Comparison of ENCODE assay signal across 9 mouse cellular contexts in the genomic region with DNA sequence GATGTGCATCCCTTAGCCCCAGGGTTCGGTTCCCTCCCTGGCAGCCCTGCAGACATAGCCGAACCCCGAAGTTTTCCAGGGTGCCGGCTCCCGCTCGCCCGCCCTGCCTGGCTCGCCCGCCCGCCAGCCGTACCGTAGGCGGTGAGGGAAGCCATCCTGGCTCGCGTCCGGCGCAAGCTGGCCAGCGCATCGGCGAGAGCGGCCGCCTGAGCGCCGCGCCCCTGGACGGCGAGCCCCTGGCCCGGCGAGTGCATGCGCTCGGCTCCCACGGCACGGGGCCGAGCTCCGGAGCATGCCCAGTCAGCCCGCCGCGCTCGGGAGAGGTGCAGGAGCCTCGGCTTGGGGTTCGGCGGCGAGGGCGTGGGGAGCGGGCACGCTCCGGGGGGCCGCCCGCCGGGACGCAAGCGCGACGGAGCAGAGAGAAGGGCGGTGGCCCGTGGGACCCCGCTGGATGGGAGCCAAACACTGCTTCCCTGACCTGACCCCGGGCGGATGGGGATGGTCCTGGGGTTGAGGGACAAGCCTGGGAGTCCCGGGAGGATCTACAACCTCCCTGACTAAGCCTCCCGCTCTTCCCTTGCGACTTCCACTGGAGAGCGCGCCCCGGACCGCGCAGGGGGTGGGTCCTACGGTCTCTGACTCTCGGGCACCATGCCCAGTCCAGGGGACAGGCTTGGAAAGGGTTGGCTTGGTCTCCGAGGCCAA. TPM values are rescaled to one million over a fixed set of nuclear protein-coding genes. Genes with fewer than 3 reads are reported as not detected.
DNase-seq lines count a peak whose midpoint lies in the region; ATAC-seq and TF ChIP-seq lines count a peak whose summit lies in the region.
"Had no signal": no experiment of that assay in that cellular context is flagged by ENCODE, and none has a peak within 500 bp of the region (broad histone marks: within the 10 kb centered on the region; RNA-seq: fewer than 3 reads in every experiment).

A gene (minus strand): TSS at position 272 of the 705 bp plus-strand sequence.

- no peak for DNase-seq in lung, adult 18-20 months
- peak; percentile 62 for DNase-seq in forebrain, embryonic 11.5 days (ENCODE audit: low spot score)
- DNase-seq in heart, postnatal 0 days (ENCODE audit: low spot score), result no peak
- peak; percentile 59 for DNase-seq in kidney, postnatal 14 days
- DNase-seq in retina, postnatal 1 day, result peak; percentile 50
- DNase-seq in spleen, postnatal 10 days (ENCODE audit: low spot score in 2 of 2), result no peak

- under 1% methylated on average over 65 of the region's 70 CpGs for WGBS in lung, embryonic 16.5 days
- WGBS in forebrain, embryonic 11.5 days, result under 1% methylated on average over 70 of the region's 70 CpGs
- under 1% methylated on average over 58 of the region's 70 CpGs for WGBS in heart, postnatal 0 days
- 1% methylated on average over 70 of the region's 70 CpGs for WGBS in liver, embryonic 15.5 days (ENCODE audit: insufficient replicate concordance)

- TF ChIP-seq EP300 in heart, postnatal 0 days (IDR thresholded peaks at IDR 0.05; ENCODE audit: low read depth), result no peak

- peaks cover 16% of the 10 kb centered on the region for H3K27me3 ChIP-seq in lung, embryonic 16.5 days (ENCODE audit: control insufficient read depth, insufficient read depth, low read depth, low read length)
- peaks cover 31% of the 10 kb centered on the region for H3K27me3 ChIP-seq in forebrain, embryonic 11.5 days (ENCODE audit: control insufficient read depth, insufficient read depth, low read length)
- H3K27me3 ChIP-seq in heart, postnatal 0 days (ENCODE audit: control insufficient read depth, insufficient read depth, low read length), result no peaks in the 10 kb centered on the region
- peaks cover 37% of the 10 kb centered on the region for H3K27me3 ChIP-seq in liver, embryonic 15.5 days

- H3K27ac ChIP-seq in lung, embryonic 16.5 days (ENCODE audit: low read length), result no peak within 1 kb of the TSS
- H3K27ac ChIP-seq in forebrain, embryonic 11.5 days (ENCODE audit: low read depth, low read length), result no peak within 1 kb of the TSS
- peak within 1 kb of the TSS; percentile 65 for H3K27ac ChIP-seq in heart, postnatal 0 days (ENCODE audit: low read depth)
- H3K27ac ChIP-seq in liver, embryonic 15.5 days (replicated peaks), result no peak within 1 kb of the TSS

- H3K36me3 ChIP-seq in lung, embryonic 16.5 days (ENCODE audit: control insufficient read depth, insufficient read depth, low read length), result no peaks in the 10 kb centered on the region
- H3K36me3 ChIP-seq in forebrain, embryonic 11.5 days (ENCODE audit: control insufficient read depth, insufficient read depth, low read length), result no peaks in the 10 kb centered on the region
- H3K36me3 ChIP-seq in heart, postnatal 0 days (replicated peaks; ENCODE audit: control insufficient read depth, insufficient read depth, low read length), result no peaks in the 10 kb centered on the region
- no peaks in the 10 kb centered on the region for H3K36me3 ChIP-seq in liver, embryonic 15.5 days (replicated peaks)

- TF ChIP-seq CTCF in heart, postnatal 0 days (IDR thresholded peaks at IDR 0.05; ENCODE audit: low read depth), result no peak

- H3K4me3 ChIP-seq in lung, embryonic 16.5 days (ENCODE audit: low read length), result peak within 1 kb of the TSS; percentile 57
- peak within 1 kb of the TSS; percentile 40 for H3K4me3 ChIP-seq in forebrain, embryonic 11.5 days (ENCODE audit: low read depth, low read length)
- H3K4me3 ChIP-seq in heart, postnatal 0 days (ENCODE audit: low read depth, low read length), result peak within 1 kb of the TSS; percentile 68
- peak within 1 kb of the TSS; percentile 35 for H3K4me3 ChIP-seq in liver, embryonic 15.5 days (replicated peaks)

- 0 out of 2 replicates have a peak, but pooled peaks cover 2% of the 10 kb centered on the region for H3K4me1 ChIP-seq in lung, embryonic 16.5 days (replicated peaks; ENCODE audit: control insufficient read depth, insufficient read depth, low read length)
- no peaks in the 10 kb centered on the region for H3K4me1 ChIP-seq in forebrain, embryonic 11.5 days (replicated peaks; ENCODE audit: control insufficient read depth, insufficient read depth, low read length)
- H3K4me1 ChIP-seq in heart, postnatal 0 days (ENCODE audit: control insufficient read depth, insufficient read depth), result no peaks in the 10 kb centered on the region
- H3K4me1 ChIP-seq in liver, embryonic 15.5 days (replicated peaks), result peaks cover 5% of the 10 kb centered on the region; the same call in 1 of the 2 replicates

- peak; percentile 54; the same call in 1 of the 2 replicates for ATAC-seq in lung, embryonic 16.5 days (ENCODE audit: low read depth)
- ATAC-seq in forebrain, embryonic 11.5 days (replicated peaks; ENCODE audit: low FRiP score), result peak; percentile 77
- peak; percentile 81 for ATAC-seq in heart, postnatal 0 days (ENCODE audit: insufficient read depth, low read depth)
- ATAC-seq in liver, embryonic 15.5 days (ENCODE audit: insufficient read depth), result no peak

- H3K9me3 ChIP-seq in lung, embryonic 16.5 days (ENCODE audit: control insufficient read depth, low read length), result no peaks in the 10 kb centered on the region
- H3K9me3 ChIP-seq in forebrain, embryonic 11.5 days (ENCODE audit: control insufficient read depth, low read length), result no peaks in the 10 kb centered on the region
- no peaks in the 10 kb centered on the region for H3K9me3 ChIP-seq in heart, postnatal 0 days (replicated peaks; ENCODE audit: control insufficient read depth, low read length)
- H3K9me3 ChIP-seq in liver, embryonic 15.5 days (replicated peaks), result no peaks in the 10 kb centered on the region

- peak within 1 kb of the TSS; percentile 96 for H3K4me2 ChIP-seq in lung, embryonic 16.5 days (ENCODE audit: low read depth, low read length)
- H3K4me2 ChIP-seq in forebrain, embryonic 11.5 days (ENCODE audit: low read depth, low read length, severe bottlenecking), result peak within 1 kb of the TSS; percentile 71
- H3K4me2 ChIP-seq in heart, postnatal 0 days (ENCODE audit: low read depth, low read length), result peak within 1 kb of the TSS; percentile 88
- peak within 1 kb of the TSS; percentile 57 for H3K4me2 ChIP-seq in liver, embryonic 15.5 days

- peak within 1 kb of the TSS; percentile 58 for H3K9ac ChIP-seq in lung, embryonic 16.5 days (ENCODE audit: low read length)
- peak within 1 kb of the TSS; percentile 1; the same call in 1 of the 2 replicates for H3K9ac ChIP-seq in forebrain, embryonic 11.5 days (ENCODE audit: low read length)
- peak within 1 kb of the TSS; percentile 66 for H3K9ac ChIP-seq in heart, postnatal 0 days (replicated peaks; ENCODE audit: low read depth, low read length)
- H3K9ac ChIP-seq in liver, embryonic 15.5 days, result no peak within 1 kb of the TSS

RNA-seq across cellular contexts. Expression of the gene that starts here (rescaled TPM):
- 0.74 and 0.94 TPM in 2 replicates for polyA plus RNA-seq in lung, embryonic 16.5 days (2015; fragmentation: Nextera tagmentation; extraction: Ambion mirVana)
- polyA plus RNA-seq in forebrain, embryonic 11.5 days (2014; fragmentation: Nextera tagmentation; extraction: Ambion mirVana), result 0.87 and 1.1 TPM in 2 replicates
- total RNA-seq in heart, postnatal 0 days (2014; rRNA removed; ENCODE audit: low replicate concordance), result 1.8 and 3.8 TPM in 2 replicates
- 2.7 and 3.2 TPM in 2 replicates for polyA plus RNA-seq in heart, postnatal 0 days (2015; fragmentation: Nextera tagmentation; extraction: Ambion mirVana)
- polyA plus RNA-seq in liver, embryonic 15.5 days (2015; fragmentation: Nextera tagmentation; extraction: Ambion mirVana), result 0.08 TPM in 1 of 2 replicates, not detected in the other
- total RNA-seq: MEL had no signal

Comparison
In these comparisons a context has a peak if more than half of its experiments do, and no peak if none do; other contexts are left out.
1. Peak in ATAC-seq, H3K4me3 ChIP-seq, H3K9ac ChIP-seq and H3K4me2 ChIP-seq in lung, embryonic 16.5 days; RNA of the gene not detected or under 1 TPM.
2. DNase-seq: peak in forebrain, embryonic 11.5 days (single experiment), kidney, postnatal 14 days (single experiment) and retina, postnatal 1 day (single experiment); none in lung, adult 18-20 months (0 of 2), heart, postnatal 0 days (single experiment) and spleen, postnatal 10 days (0 of 2).
3. Peak in every context shown above with its lines, with median percentiles within 50 percentile points of each other: H3K4me2 ChIP-seq and H3K4me3 ChIP-seq.